Mouse (Mus musculus) mouse embryonic stem cell (cell line): Measurements from ENCODE around the gene Cdh5.
"Not testable (repeated sequence)": the region's sequence is repeated elsewhere in the genome, so short reads cannot be mapped to it uniquely, and the experiment has no call there.

Source experiments
- in situ Hi-C, 2 experiments: fragments of 300-500 bp; cut with MboI; formaldehyde crosslinking; loops; 1 replicate in 1 of 2; 3 replicates in 1 of 2; pipeline ENCODE4 v1.14.3; 2019 to 2020; ENCODE audit warnings: low sequenced_read_pairs in 2 of 2, low pct_unique_long_range_greater_than_20kb in 1 of 2, mixed read lengths in 1 of 2; ENCODE audit not compliant: unreplicated experiment in 1 of 2

The Cdh5 gene

GRCm38 (mm10) chr8:104101415-104101814 lies at the start of gene Cdh5:
Cdh5 (plus strand) TSS chr8:104101625.
- in situ Hi-C loops = no loop called here

GRCm38 (mm10) chr8:104059922-104060321 lies 41.5 kb upstream of the Cdh5 start:
- in situ Hi-C loops = no loop called here

- in situ Hi-C loops = no loop called here
Observed at GRCm38 (mm10) chr8:104060446-104060845, 41.0 kb upstream of the Cdh5 start.

GRCm38 (mm10) chr8:104061048-104061988 lies 40.1 kb upstream of the Cdh5 start:
- in situ Hi-C loops = no loop called here

- in situ Hi-C loops = no loop called here
Observed at GRCm38 (mm10) chr8:104061989-104062820, 39.2 kb upstream of the Cdh5 start.

GRCm38 (mm10) chr8:104065223-104065622 lies 36.2 kb upstream of the Cdh5 start:
- in situ Hi-C loops = no loop called here

- in situ Hi-C loops = no loop called here
Observed at GRCm38 (mm10) chr8:104065906-104066518, 35.4 kb upstream of the Cdh5 start.

GRCm38 (mm10) chr8:104067390-104067925 lies 34.0 kb upstream of the Cdh5 start:
- in situ Hi-C loops = no loop called here

GRCm38 (mm10) chr8:104068421-104069035 lies 32.9 kb upstream of the Cdh5 start:
- in situ Hi-C loops = no loop called here

- in situ Hi-C loops = not testable (repeated sequence)
Observed at GRCm38 (mm10) chr8:104070201-104070865, 31.1 kb upstream of the Cdh5 start.

GRCm38 (mm10) chr8:104070949-104071348 lies 30.5 kb upstream of the Cdh5 start:
- in situ Hi-C loops = no loop called here

- in situ Hi-C loops = no loop called here
Observed at GRCm38 (mm10) chr8:104075079-104075478, 26.3 kb upstream of the Cdh5 start.

- in situ Hi-C loops = no loop called here
Observed at GRCm38 (mm10) chr8:104076541-104077412, 24.6 kb upstream of the Cdh5 start.

GRCm38 (mm10) chr8:104078091-104078490 lies 23.3 kb upstream of the Cdh5 start:
- in situ Hi-C loops = no loop called here

- in situ Hi-C loops = no loop called here
Observed at GRCm38 (mm10) chr8:104085281-104085680, 16.1 kb upstream of the Cdh5 start.

GRCm38 (mm10) chr8:104086615-104087014 lies 14.8 kb upstream of the Cdh5 start:
- in situ Hi-C loops = no loop called here

GRCm38 (mm10) chr8:104087091-104087490 lies 14.3 kb upstream of the Cdh5 start:
- in situ Hi-C loops = no loop called here
